Mouse (Mus musculus): Measurements from ENCODE around the gene Nlrp9b. TPM values are rescaled to one million over a fixed set of nuclear protein-coding genes. Genes with fewer than 3 reads are reported as not detected.
"Not testable (repeated sequence)": the region's sequence is repeated elsewhere in the genome, so short reads cannot be mapped to it uniquely, and the experiment has no call there.

The Nlrp9b gene
- polyA plus RNA-seq, 1 experiment from 2014 or later, result not detected

- no peak for ATAC-seq (ENCODE audit: low read depth)
Measured at GRCm38 (mm10) chr7:19955861-19956260, 35.4 kb upstream of the Nlrp9b start.

GRCm38 (mm10) chr7:19956341-19956781 lies 34.9 kb upstream of the Nlrp9b start:
- H3K4me3 ChIP-seq (ENCODE audit: low read length), result no peak overlapping the region
- no peak overlapping the region for H3K9ac ChIP-seq (ENCODE audit: low read length)
- H3K27me3 ChIP-seq (ENCODE audit: control insufficient read depth, insufficient read depth, low read depth, low read length), result no peaks in the 10 kb centered on the region
- ATAC-seq (ENCODE audit: low read depth), result peak; percentile 69
- under 1% methylated on average over 7 of the region's 7 CpGs for WGBS
- no peaks in the 10 kb centered on the region for H3K9me3 ChIP-seq (ENCODE audit: control insufficient read depth, low read length)
- no peak overlapping the region for H3K4me2 ChIP-seq (ENCODE audit: low read depth, low read length)
- H3K4me1 ChIP-seq (replicated peaks; ENCODE audit: control insufficient read depth, insufficient read depth, low read length), result peaks cover 12% of the 10 kb centered on the region
- H3K36me3 ChIP-seq (ENCODE audit: control insufficient read depth, insufficient read depth, low read length), result no peaks in the 10 kb centered on the region
- H3K27ac ChIP-seq (ENCODE audit: low read length), result no peak overlapping the region

More at GRCm38 (mm10) chr7:19955861-19956260, 35.4 kb upstream of the Nlrp9b start:
- WGBS, result 60% methylated on average over 4 of the region's 4 CpGs
- no peaks in the 10 kb centered on the region for H3K27me3 ChIP-seq (ENCODE audit: control insufficient read depth, insufficient read depth, low read depth, low read length)
- H3K4me2 ChIP-seq (ENCODE audit: low read depth, low read length), result no peak overlapping the region
- no peak overlapping the region for H3K9ac ChIP-seq (ENCODE audit: low read length)
- H3K4me1 ChIP-seq (replicated peaks; ENCODE audit: control insufficient read depth, insufficient read depth, low read length), result peaks cover 12% of the 10 kb centered on the region
- no peaks in the 10 kb centered on the region for H3K9me3 ChIP-seq (ENCODE audit: control insufficient read depth, low read length)
- no peak overlapping the region for H3K4me3 ChIP-seq (ENCODE audit: low read length)
- no peak overlapping the region for H3K27ac ChIP-seq (ENCODE audit: low read length)
- H3K36me3 ChIP-seq (ENCODE audit: control insufficient read depth, insufficient read depth, low read length), result no peaks in the 10 kb centered on the region

GRCm38 (mm10) chr7:19962423-19962822 lies 28.8 kb upstream of the Nlrp9b start:
- H3K27me3 ChIP-seq (ENCODE audit: control insufficient read depth, insufficient read depth, low read depth, low read length), result no peaks in the 10 kb centered on the region
- no peak overlapping the region for H3K4me2 ChIP-seq (ENCODE audit: low read depth, low read length)
- H3K27ac ChIP-seq (ENCODE audit: low read length), result no peak overlapping the region
- H3K4me3 ChIP-seq (ENCODE audit: low read length), result no peak overlapping the region
- H3K4me1 ChIP-seq (replicated peaks; ENCODE audit: control insufficient read depth, insufficient read depth, low read length), result no peaks in the 10 kb centered on the region
- H3K9me3 ChIP-seq (ENCODE audit: control insufficient read depth, low read length), result no peaks in the 10 kb centered on the region
- no peak overlapping the region for H3K9ac ChIP-seq (ENCODE audit: low read length)
- WGBS, result 45% methylated on average over 1 of the region's 1 CpGs
- no peaks in the 10 kb centered on the region for H3K36me3 ChIP-seq (ENCODE audit: control insufficient read depth, insufficient read depth, low read length)
- no peak for ATAC-seq (ENCODE audit: low read depth)

GRCm38 (mm10) chr7:19964985-19965579 lies 26.2 kb upstream of the Nlrp9b start, which contains the start of gene Ceacam20:
Gene Ceacam20, plus strand, starts transcription at chr7:19965412.
- no peak within 1 kb of the TSS for H3K4me2 ChIP-seq (ENCODE audit: low read depth, low read length)
- WGBS, result 75% methylated on average over 7 of the region's 7 CpGs

GRCm38 (mm10) chr7:19969106-19969505 lies 22.2 kb upstream of the Nlrp9b start:
- H3K4me1 ChIP-seq (replicated peaks; ENCODE audit: control insufficient read depth, insufficient read depth, low read length), result no peaks in the 10 kb centered on the region
- WGBS, result 70% methylated on average over 3 of the region's 3 CpGs
- no peak for ATAC-seq (ENCODE audit: low read depth)

More at GRCm38 (mm10) chr7:19964985-19965579, 26.2 kb upstream of the Nlrp9b start, which contains the start of gene Ceacam20:
- H3K4me3 ChIP-seq (ENCODE audit: low read length), result no peak within 1 kb of the TSS
- H3K27ac ChIP-seq (ENCODE audit: low read length), result no peak within 1 kb of the TSS
- no peaks in the 10 kb centered on the region for H3K27me3 ChIP-seq (ENCODE audit: control insufficient read depth, insufficient read depth, low read depth, low read length)
- no peak within 1 kb of the TSS for H3K9ac ChIP-seq (ENCODE audit: low read length)
- no peaks in the 10 kb centered on the region for H3K36me3 ChIP-seq (ENCODE audit: control insufficient read depth, insufficient read depth, low read length)
- H3K4me1 ChIP-seq (replicated peaks; ENCODE audit: control insufficient read depth, insufficient read depth, low read length), result no peaks in the 10 kb centered on the region
- no peak for ATAC-seq (ENCODE audit: low read depth)
- no peaks in the 10 kb centered on the region for H3K9me3 ChIP-seq (ENCODE audit: control insufficient read depth, low read length)

GRCm38 (mm10) chr7:19969541-19970090 lies 21.6 kb upstream of the Nlrp9b start:
- H3K4me2 ChIP-seq (ENCODE audit: low read depth, low read length), result no peak overlapping the region
- no peaks in the 10 kb centered on the region for H3K4me1 ChIP-seq (replicated peaks; ENCODE audit: control insufficient read depth, insufficient read depth, low read length)
- H3K9me3 ChIP-seq (ENCODE audit: control insufficient read depth, low read length), result no peaks in the 10 kb centered on the region
- 94% methylated on average over 4 of the region's 4 CpGs for WGBS
- H3K4me3 ChIP-seq (ENCODE audit: low read length), result no peak overlapping the region
- H3K27ac ChIP-seq (ENCODE audit: low read length), result no peak overlapping the region
- no peaks in the 10 kb centered on the region for H3K27me3 ChIP-seq (ENCODE audit: control insufficient read depth, insufficient read depth, low read depth, low read length)
- no peak overlapping the region for H3K9ac ChIP-seq (ENCODE audit: low read length)
- ATAC-seq (ENCODE audit: low read depth), result no peak
- no peaks in the 10 kb centered on the region for H3K36me3 ChIP-seq (ENCODE audit: control insufficient read depth, insufficient read depth, low read length)

More at GRCm38 (mm10) chr7:19969106-19969505, 22.2 kb upstream of the Nlrp9b start:
- Histone ChIP-seq H3K27ac (ENCODE audit: low read length) (no peak overlapping the region), H3K4me2 (ENCODE audit: low read depth, low read length) (no peak overlapping the region), H3K27me3 (ENCODE audit: control insufficient read depth, insufficient read depth, low read depth, low read length) (no peaks in the 10 kb centered on the region), H3K4me3 (ENCODE audit: low read length) (no peak overlapping the region), H3K36me3 (ENCODE audit: control insufficient read depth, insufficient read depth, low read length) (no peaks in the 10 kb centered on the region), H3K9me3 (ENCODE audit: control insufficient read depth, low read length) (no peaks in the 10 kb centered on the region), H3K9ac (ENCODE audit: low read length) (no peak overlapping the region)

GRCm38 (mm10) chr7:19970196-19970595 lies 21.1 kb upstream of the Nlrp9b start:
- Histone ChIP-seq H3K9ac (ENCODE audit: low read length) (no peak overlapping the region), H3K36me3 (ENCODE audit: control insufficient read depth, insufficient read depth, low read length) (no peaks in the 10 kb centered on the region), H3K9me3 (ENCODE audit: control insufficient read depth, low read length) (no peaks in the 10 kb centered on the region), H3K4me1 (replicated peaks; ENCODE audit: control insufficient read depth, insufficient read depth, low read length) (no peaks in the 10 kb centered on the region), H3K4me2 (ENCODE audit: low read depth, low read length) (no peak overlapping the region), H3K27me3 (ENCODE audit: control insufficient read depth, insufficient read depth, low read depth, low read length) (no peaks in the 10 kb centered on the region), H3K27ac (ENCODE audit: low read length) (no peak overlapping the region), H3K4me3 (ENCODE audit: low read length) (no peak overlapping the region)
- 92% methylated on average over 8 of the region's 8 CpGs for WGBS
- ATAC-seq (ENCODE audit: low read depth), result no peak

GRCm38 (mm10) chr7:19971516-19971915 lies 19.7 kb upstream of the Nlrp9b start:
- ATAC-seq (ENCODE audit: low read depth), result no peak
- Histone ChIP-seq H3K9me3 (ENCODE audit: control insufficient read depth, low read length) (no peaks in the 10 kb centered on the region), H3K4me1 (replicated peaks; ENCODE audit: control insufficient read depth, insufficient read depth, low read length) (no peaks in the 10 kb centered on the region), H3K9ac (ENCODE audit: low read length) (no peak overlapping the region), H3K27me3 (ENCODE audit: control insufficient read depth, insufficient read depth, low read depth, low read length) (no peaks in the 10 kb centered on the region), H3K4me3 (ENCODE audit: low read length) (no peak overlapping the region), H3K4me2 (ENCODE audit: low read depth, low read length) (no peak overlapping the region), H3K36me3 (ENCODE audit: control insufficient read depth, insufficient read depth, low read length) (no peaks in the 10 kb centered on the region), H3K27ac (ENCODE audit: low read length) (no peak overlapping the region)
- 92% methylated on average over 4 of the region's 4 CpGs for WGBS

GRCm38 (mm10) chr7:19996721-19997120 lies 5.5 kb downstream of the Nlrp9b start:
- not testable (repeated sequence) for H3K4me1 ChIP-seq (replicated peaks; ENCODE audit: control insufficient read depth, insufficient read depth, low read length); H3K9me3 ChIP-seq (ENCODE audit: control insufficient read depth, low read length); H3K4me2 ChIP-seq (ENCODE audit: low read depth, low read length); H3K27ac ChIP-seq (ENCODE audit: low read length); H3K4me3 ChIP-seq (ENCODE audit: low read length); H3K36me3 ChIP-seq (ENCODE audit: control insufficient read depth, insufficient read depth, low read length); ATAC-seq (ENCODE audit: low read depth); H3K9ac ChIP-seq (ENCODE audit: low read length); H3K27me3 ChIP-seq (ENCODE audit: control insufficient read depth, insufficient read depth, low read depth, low read length)
- 61% methylated on average over 3 of the region's 3 CpGs for WGBS

All from lung, embryonic 16.5 days (tissue).